Mouse (Mus musculus) kidney, adult 2 months (tissue): ENCODE results near the gene Rgs12.

Experiments
- CTCF ChIP-seq: fragments of 200-500 bp; conservative IDR thresholded peaks from 2 replicates; pipeline ENCODE4 v1.5.1; 2011; ENCODE audit warnings: low read depth, mild to moderate bottlenecking, control low read depth, low read length, moderate library complexity, mixed read lengths; ENCODE audit not compliant: insufficient read depth, insufficient read length
- POLR2A ChIP-seq: fragments of 200-500 bp; IDR thresholded peaks from one replicate; pipeline ENCODE4 v1.6.1; 2011; ENCODE audit warnings: low read depth, low read length, control low read depth

DNA sequence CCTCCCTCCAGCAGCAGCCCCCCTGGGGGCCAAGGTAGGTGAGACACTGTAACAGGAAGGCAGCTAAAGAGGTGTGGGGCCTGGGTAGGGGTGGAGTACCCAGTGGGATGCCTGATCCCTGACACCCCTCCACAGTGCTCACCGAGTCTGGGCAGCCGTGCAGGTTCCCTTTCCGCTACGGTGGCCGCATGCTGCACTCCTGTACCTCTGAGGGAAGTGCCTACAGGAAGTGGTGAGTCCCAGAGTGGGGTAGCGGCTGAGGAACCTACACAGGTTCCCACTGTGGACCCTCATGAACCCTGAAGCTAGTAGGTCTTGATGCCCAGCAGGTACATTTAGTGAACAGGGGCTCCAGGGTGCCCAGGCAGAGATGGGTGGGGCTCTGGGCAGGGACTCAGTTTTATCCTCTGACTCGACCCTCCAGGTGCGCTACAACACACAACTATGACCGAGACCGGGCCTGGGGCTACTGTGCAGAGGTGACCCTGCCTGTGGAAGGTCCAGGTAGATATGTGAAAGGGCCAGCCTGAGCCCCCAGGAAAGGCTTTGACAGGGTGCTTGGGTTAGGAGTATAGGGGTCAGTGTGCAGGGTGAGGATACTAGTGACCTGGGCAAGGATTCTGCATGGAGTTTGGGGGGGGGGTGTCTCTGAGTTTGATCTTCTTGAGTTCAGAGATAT is 93.3 kb downstream of the Rgs12 start:
- TF ChIP-seq POLR2A (no peak), CTCF (no peak)
